Mouse (Mus musculus): ENCODE measurements around the gene Ring1.
"Not testable (repeated sequence)": the region's sequence is repeated elsewhere in the genome, so short reads cannot be mapped to it uniquely, and the experiment has no call there.

The Ring1 gene

GRCm38 (mm10) chr17:34028501-34029149 is 4.1 kb upstream of the Ring1 start:
- no peak for DNase-seq

DNA sequence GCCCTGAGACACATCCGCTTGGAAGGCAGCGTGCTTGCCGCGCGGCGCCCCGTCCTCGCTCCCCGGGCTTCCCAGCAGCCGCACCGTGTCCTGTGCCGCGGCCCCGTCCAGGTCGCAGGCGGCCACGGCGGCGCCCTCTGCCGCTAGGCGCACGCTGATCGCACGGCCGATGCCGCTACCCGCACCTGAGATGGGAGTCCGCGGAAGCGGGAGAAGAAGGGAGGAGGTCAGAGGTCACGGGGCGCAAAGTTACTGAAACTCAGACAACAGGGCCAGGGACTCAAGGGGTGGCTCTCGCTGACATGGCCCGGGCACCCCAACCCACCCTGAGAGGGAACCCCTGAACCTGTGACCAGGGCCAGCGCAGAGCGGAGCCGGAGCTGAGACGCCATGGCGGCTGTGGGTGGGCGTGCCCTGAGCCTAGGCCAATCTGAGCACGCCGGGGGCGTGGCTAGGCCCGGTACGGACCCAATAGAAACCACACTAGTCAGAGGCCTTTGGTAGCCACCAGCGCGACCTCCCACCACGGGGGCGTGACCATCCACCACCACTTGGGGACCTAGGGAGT is 3.3 kb upstream of the Ring1 start, which contains the start of gene H2-Ke6:
Gene H2-Ke6 (minus strand): TSS at position 405 of the 568 bp plus-strand sequence.
- peak; percentile 95 to 97 for DNase-seq

GRCm38 (mm10) chr17:34026917-34027655 is 2.6 kb upstream of the Ring1 start:
- DNase-seq = peak in 1 of 2 experiments; percentile 50

DNA sequence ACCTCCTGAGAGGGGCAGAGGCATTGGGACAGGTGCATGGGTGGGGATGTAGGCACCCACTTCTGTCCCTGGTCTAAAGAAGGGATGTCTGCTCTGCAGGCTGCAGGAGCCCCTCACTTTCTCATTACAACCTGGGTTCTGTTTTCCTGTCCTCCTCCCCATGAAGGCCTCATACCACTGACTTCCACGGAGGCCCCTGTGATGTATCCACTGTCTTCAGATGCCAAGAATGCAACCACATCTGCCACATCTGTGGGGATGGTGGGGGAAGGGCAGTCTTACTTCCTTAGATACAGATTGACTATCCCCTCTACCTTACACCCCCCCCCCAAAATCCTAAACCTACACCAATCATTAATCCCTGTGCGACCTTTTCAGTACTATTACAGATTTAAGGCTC is 1.7 kb upstream of the Ring1 start:
- no peak for DNase-seq

- DNase-seq = peak in 1 of 2 experiments; percentile 14
Observed at GRCm38 (mm10) chr17:34025756-34026151, 1.3 kb upstream of the Ring1 start.

- peak in 1 of 2 experiments; percentile 77 for DNase-seq
Observed at GRCm38 (mm10) chr17:34024861-34025755, 628 bp upstream of the Ring1 start.

DNA sequence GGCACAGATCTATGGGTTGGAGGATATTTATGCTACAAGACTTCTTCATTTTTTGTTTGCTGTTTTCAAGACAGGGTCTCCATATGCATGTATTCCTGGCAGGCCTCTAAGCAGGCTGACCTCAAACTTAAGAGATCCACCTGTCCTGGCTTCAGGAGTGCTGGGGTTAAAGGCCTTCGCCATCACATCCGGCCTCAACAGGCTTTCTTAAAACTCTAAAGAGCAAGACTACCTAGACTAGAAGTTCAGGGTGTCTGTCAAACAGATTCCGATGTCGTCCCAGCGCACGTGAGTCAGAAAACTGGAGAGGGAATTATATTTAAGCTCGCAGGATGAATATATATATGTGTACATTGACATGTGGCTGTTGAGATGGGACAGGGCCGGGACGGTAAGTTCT is 802 bp downstream of the Ring1 start:
- DNase-seq = no peak

DNA sequence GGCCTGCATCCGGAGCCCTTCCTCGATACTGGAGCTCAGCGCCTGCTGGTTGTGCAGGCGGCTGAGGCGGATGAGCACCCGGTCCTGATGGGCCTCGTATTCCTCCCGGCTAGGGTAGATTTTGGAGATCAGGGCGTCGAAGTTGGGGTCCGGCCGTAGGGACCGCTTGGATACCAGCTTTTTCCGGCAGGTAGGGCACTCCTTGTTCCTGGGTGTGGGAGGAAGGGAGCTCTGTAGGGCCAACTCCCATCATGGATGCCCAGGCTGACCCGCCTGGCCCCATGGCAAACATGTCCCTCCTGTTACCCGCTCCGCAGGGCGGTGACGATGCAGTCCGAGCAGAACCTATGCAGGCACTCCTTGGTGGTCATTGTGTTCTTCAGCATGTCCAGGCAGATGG is 1.5 kb downstream of the Ring1 start:
- DNase-seq = peak in 1 of 2 experiments; percentile 11

- no peak for DNase-seq
Observed at GRCm38 (mm10) chr17:34022414-34022783, 2.1 kb downstream of the Ring1 start.

DNA sequence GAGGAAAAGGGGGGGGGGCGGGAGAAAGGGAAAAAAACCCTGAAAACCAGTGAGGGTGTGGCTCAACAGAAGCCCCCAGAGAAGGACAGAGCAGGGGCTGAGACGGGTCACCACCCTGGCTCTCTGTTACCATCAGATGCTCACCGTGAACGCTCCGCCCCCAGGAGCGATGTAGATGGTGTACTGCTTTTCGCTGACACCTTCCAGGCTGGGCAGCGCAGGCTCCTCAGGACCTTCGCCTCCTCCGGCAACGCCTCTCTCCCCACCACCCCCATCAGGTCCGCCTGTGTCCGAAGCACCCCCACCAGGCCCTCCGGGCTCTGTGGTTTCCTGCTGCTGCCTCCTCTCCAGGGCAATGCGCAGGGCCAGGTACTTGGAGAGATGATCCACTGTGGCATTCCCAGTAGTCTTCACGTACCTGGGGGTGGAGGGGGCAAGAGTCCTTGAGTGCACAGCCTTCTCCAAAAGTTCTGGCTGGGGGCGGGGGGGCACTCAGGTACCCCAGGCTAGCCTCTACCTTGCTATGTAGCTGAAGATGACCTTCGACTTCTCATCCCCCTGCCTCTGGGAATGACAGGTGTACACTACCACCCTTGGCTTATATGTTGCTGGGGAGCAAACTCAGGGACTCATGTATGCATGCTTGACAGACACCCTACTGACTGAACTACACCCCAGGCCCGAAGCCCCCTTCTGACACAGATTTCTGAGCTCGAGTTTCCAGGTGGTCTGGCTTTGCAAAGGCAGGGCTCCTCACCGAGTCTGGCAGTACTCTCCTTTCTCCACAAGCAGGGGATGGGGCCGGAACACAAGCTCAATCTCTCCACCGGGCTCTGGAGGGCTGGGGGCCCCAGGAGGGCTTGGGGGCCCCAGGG is 2.7 kb downstream of the Ring1 start:
- DNase-seq = no peak

- DNase-seq = no peak
Observed at GRCm38 (mm10) chr17:34013436-34013835, 11.0 kb downstream of the Ring1 start.

GRCm38 (mm10) chr17:34010156-34010555 is 14.3 kb downstream of the Ring1 start:
- DNase-seq = no peak

DNA sequence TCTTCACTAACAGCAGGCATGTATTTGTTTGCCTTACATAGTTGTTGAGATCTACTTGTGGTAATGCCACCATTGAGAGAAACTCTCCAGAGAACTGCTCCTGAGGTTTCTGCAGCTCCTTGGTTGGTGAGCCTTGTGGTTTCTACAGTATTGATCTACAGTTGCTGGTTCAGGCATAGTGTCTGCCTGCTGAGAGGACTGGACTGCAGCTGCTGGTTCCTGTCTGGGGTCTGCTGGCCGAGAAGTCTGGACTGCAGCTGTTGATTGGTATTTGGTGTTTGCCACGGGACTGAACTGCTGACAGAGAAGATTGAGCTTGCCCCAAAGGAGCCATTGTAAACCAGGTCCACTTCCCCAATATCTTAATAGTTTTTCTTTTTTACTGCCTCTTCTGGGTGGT is 17.9 kb downstream of the Ring1 start:
- DNase-seq = no peak

DNA sequence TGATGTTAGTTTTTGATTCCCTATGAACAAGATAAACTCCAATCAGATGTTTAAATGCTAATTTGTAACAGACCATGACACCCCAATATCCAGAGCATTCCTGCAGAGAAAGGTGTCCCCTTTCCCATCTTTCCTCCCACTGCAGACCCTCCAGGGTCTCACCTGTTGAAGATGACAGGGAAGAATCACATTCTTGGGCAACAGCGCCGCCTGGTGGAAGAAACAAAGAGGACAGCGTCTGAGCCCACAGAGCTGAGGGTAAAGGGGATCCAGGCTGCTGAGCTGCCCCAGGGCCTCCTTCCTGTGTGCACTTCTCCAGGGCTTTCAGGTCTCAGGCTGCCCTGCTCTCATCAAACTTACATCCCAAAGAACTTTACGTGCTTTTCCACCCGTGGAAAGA is 21.1 kb downstream of the Ring1 start:
- peak; percentile 68 for DNase-seq

- not testable (repeated sequence) for DNase-seq
Observed at GRCm38 (mm10) chr17:34000796-34001195, 23.7 kb downstream of the Ring1 start.

- peak; percentile 89 to 93 for DNase-seq
Observed at GRCm38 (mm10) chr17:34000150-34000537, 24.3 kb downstream of the Ring1 start, which contains the start of gene H2-K1. Gene H2-K1 (minus strand): TSS chr17:34000347.

GRCm38 (mm10) chr17:33999341-34000149 is 24.9 kb downstream of the Ring1 start:
- DNase-seq = peak; percentile 37 to 50

GRCm38 (mm10) chr17:33998697-33999096 is 25.8 kb downstream of the Ring1 start:
- peak in 1 of 2 experiments; percentile 6 for DNase-seq

- DNase-seq = not testable (repeated sequence)
Observed at GRCm38 (mm10) chr17:33997025-33997424, 27.5 kb downstream of the Ring1 start.

DNA sequence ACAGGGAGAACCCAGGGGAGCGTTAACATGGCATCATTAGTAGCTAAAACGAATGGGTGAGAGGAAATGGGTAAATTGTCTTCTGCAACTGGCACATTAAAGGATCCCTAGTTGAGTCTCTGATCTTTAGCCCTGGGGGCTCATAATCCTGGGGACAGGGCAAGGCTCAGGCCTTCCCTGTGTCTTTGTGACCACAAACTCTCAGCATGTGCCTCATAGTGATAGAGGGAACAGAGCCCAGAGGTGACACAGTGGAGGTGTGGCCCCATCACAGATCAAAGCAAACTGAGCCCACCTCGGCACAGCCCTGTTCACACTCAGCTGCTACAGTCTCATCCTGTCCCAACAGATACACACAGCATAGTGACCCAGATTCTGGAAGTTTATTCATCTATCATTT is 28.8 kb downstream of the Ring1 start:
- DNase-seq = no peak

DNA sequence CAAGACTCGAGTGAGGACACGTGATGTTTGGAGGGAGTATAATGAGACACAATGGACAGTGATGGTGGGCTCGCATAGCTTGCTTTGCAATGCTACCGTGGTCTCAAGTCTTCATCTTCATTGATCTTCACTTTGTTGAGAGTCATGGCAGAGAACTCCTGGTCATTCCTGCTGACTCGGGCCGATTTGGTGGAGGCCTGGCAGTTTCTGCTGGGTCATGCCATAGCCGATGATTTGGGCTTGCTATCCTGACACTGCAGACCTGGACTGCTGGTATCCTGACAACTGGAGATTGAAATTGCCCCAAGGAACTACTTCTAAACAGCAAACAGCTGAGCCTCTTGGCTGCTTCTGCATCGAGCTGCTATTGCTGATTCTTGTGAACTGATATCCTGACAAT is 29.5 kb downstream of the Ring1 start:
- no peak for DNase-seq

Measured in kidney, postnatal 4 days (tissue).